Mouse (Mus musculus): Measurements from ENCODE around the gene Copz2. TPM values are rescaled to one million over a fixed set of nuclear protein-coding genes. Genes with fewer than 3 reads are reported as not detected.

Copz2 gene
- total and polyA plus RNA-seq, 3 experiments: 0.52 to 9.0 (median 3.1) TPM

DNA sequence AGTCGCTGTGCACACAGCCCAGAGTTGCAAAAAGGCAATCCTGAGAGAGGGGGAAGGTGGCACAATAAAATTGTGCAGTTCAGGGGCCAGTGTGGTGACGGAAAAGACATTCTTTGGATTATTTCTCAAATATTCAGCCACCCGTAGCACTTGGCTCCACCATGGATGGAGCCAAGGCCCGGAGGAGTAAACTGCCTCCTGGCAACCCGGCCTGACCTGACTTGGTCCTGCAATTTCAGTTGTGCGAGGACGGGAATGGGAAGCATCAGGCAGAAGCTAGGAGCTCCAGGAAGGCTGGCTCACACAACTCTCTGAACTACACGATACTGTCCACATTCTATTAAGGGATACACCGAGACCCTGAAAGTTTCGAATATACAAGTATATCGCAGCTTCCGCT, 12.9 kb downstream of the Copz2 start:
- ATAC-seq (ENCODE audit: extremely low read depth, insufficient number of reproducible peaks, low FRiP score, poor library complexity, severe bottlenecking): no peak
- peaks cover 26% of the 10 kb centered on the region for H3K4me1 ChIP-seq (ENCODE audit: insufficient read depth, low read depth, low read length)
- H3K36me3 ChIP-seq (replicated peaks): no peaks in the 10 kb centered on the region
- no peak for TF ChIP-seq CTCF (IDR thresholded peaks at IDR 0.05; ENCODE audit: low read depth, low read length)
- TF ChIP-seq GATA1 (IDR thresholded peaks at IDR 0.05; ENCODE audit: borderline replicate concordance, low read length): no peak
- TF ChIP-seq GATA2 (IDR thresholded peaks at IDR 0.05; ENCODE audit: borderline replicate concordance, low read depth, low read length): no peak
- TF ChIP-seq TAL1 (conservative IDR thresholded peaks at IDR 0.05; ENCODE audit: low read depth, low read length): no peak
- no peak for TF ChIP-seq POLR2AphosphoS5 (IDR thresholded peaks at IDR 0.05; ENCODE audit: insufficient replicate concordance, low read depth, low read length)
- no peak overlapping the region for H3K4me3 ChIP-seq (ENCODE audit: low read depth, low read length)
- H3K27me3 ChIP-seq (ENCODE audit: insufficient read depth, low read length): peaks cover 37% of the 10 kb centered on the region
- no peak for DNase-seq (ENCODE audit: low spot score)
- no peaks in the 10 kb centered on the region for H3K9me3 ChIP-seq (replicated peaks)

GRCm38 (mm10) chr11:96863206-96863995, 13.7 kb downstream of the Copz2 start:
- Histone ChIP-seq H3K9me3 (replicated peaks) (no peaks in the 10 kb centered on the region), H3K4me3 (ENCODE audit: low read depth, low read length) (no peak overlapping the region), H3K27me3 (ENCODE audit: insufficient read depth, low read length) (peaks cover 31% of the 10 kb centered on the region), H3K4me1 (ENCODE audit: insufficient read depth, low read depth, low read length) (peaks cover 26% of the 10 kb centered on the region), H3K36me3 (replicated peaks) (no peaks in the 10 kb centered on the region)
- no peak for ATAC-seq (ENCODE audit: extremely low read depth, insufficient number of reproducible peaks, low FRiP score, poor library complexity, severe bottlenecking)
- DNase-seq (ENCODE audit: low spot score): no peak
- TF ChIP-seq TAL1 (conservative IDR thresholded peaks at IDR 0.05; ENCODE audit: low read depth, low read length) (no peak), GATA2 (IDR thresholded peaks at IDR 0.05; ENCODE audit: borderline replicate concordance, low read depth, low read length) (no peak), CTCF (IDR thresholded peaks at IDR 0.05; ENCODE audit: low read depth, low read length) (no peak), GATA1 (IDR thresholded peaks at IDR 0.05; ENCODE audit: borderline replicate concordance, low read length) (no peak), POLR2AphosphoS5 (IDR thresholded peaks at IDR 0.05; ENCODE audit: insufficient replicate concordance, low read depth, low read length) (no peak)

DNA sequence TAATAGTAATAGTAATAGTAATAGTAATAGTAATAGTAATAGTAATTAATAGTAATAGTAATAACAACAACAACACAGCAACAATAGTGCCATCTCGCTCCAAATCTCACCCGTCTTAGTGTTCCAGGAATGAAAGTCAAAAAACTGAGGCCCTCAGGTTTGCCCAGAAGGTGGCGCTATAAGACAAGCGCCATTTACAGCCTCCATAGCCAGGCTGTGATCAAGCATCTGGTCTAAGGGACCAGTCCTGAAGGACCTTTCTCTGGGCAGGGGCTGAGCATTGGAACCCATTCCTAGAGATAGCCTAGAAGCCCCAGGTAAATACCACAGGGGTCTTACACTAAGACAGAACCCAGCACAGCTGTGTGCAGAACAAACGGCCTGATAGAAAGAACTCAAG, 17.5 kb downstream of the Copz2 start:
- Histone ChIP-seq H3K9me3 (replicated peaks) (no peaks in the 10 kb centered on the region), H3K4me3 (ENCODE audit: low read depth, low read length) (no peak overlapping the region), H3K27me3 (ENCODE audit: insufficient read depth, low read length) (peaks cover 43% of the 10 kb centered on the region), H3K4me1 (ENCODE audit: insufficient read depth, low read depth, low read length) (peaks cover 8% of the 10 kb centered on the region), H3K36me3 (replicated peaks) (no peaks in the 10 kb centered on the region)
- ATAC-seq (ENCODE audit: extremely low read depth, insufficient number of reproducible peaks, low FRiP score, poor library complexity, severe bottlenecking) (no peak), DNase-seq (ENCODE audit: low spot score) (peak; percentile 40)
- no peak for TF ChIP-seq GATA2 (IDR thresholded peaks at IDR 0.05; ENCODE audit: borderline replicate concordance, low read depth, low read length)
- peak; percentile 79 for TF ChIP-seq CTCF (IDR thresholded peaks at IDR 0.05; ENCODE audit: low read depth, low read length)

DNA sequence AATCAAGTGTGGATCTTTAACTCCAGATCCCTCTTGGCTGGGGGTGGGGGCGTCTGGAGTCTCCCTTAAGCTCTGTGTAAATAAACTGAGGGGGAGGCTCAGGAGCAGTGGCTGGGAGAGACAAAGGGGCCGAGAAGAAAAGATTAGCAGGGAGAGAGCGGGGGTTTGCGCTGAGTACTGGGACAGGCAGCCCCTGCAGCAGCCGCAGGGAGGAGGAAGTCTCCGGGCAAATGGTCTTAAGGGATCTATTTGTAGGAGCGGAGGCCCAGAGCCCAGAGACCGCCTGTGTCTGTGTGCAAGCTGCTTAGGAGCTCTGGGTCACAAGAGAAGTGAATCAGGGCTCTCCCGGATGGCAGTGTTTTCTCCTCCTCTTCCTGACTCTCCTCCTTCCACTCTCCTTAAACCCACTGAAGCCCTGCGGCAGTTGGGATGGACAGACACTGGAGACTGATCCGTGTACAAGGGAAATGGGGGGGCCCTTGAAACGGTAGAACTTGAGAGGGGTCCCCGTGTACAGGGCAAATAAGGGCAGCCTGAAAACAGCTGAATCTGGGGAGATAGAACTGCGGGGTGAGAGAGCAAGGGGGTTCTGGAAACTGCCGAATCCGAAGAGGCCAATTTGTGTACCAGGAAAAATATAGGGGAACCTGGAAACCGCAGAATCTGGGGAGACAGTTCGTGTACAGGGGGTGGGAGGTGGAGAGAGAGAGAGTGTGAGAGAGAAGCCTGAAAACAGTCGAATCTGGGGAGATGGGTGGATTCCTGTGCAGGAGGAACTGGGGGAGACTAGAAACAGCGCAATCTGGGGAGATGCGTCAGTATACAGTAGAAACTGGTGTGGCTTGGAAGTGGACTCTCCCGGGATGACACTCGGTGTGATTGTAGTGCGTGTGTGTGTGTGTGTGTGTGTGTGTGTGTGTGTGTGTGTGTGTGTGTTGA, 23.0 kb downstream of the Copz2 start:
- peaks cover 3% of the 10 kb centered on the region; the same call in 1 of the 2 replicates for H3K4me1 ChIP-seq (ENCODE audit: insufficient read depth, low read depth, low read length)
- DNase-seq (ENCODE audit: low spot score): no peak
- H3K27me3 ChIP-seq (ENCODE audit: insufficient read depth, low read length): peaks cover 66% of the 10 kb centered on the region
- no peak for ATAC-seq (ENCODE audit: extremely low read depth, insufficient number of reproducible peaks, low FRiP score, poor library complexity, severe bottlenecking)
- TF ChIP-seq POLR2AphosphoS5 (IDR thresholded peaks at IDR 0.05; ENCODE audit: insufficient replicate concordance, low read depth, low read length) (no peak), GATA2 (IDR thresholded peaks at IDR 0.05; ENCODE audit: borderline replicate concordance, low read depth, low read length) (no peak), CTCF (IDR thresholded peaks at IDR 0.05; ENCODE audit: low read depth, low read length) (no peak), TAL1 (conservative IDR thresholded peaks at IDR 0.05; ENCODE audit: low read depth, low read length) (no peak), GATA1 (IDR thresholded peaks at IDR 0.05; ENCODE audit: borderline replicate concordance, low read length) (no peak)
- no peak overlapping the region for H3K4me3 ChIP-seq (ENCODE audit: low read depth, low read length)
- no peaks in the 10 kb centered on the region for H3K9me3 ChIP-seq (replicated peaks)
- H3K36me3 ChIP-seq (replicated peaks): no peaks in the 10 kb centered on the region

DNA sequence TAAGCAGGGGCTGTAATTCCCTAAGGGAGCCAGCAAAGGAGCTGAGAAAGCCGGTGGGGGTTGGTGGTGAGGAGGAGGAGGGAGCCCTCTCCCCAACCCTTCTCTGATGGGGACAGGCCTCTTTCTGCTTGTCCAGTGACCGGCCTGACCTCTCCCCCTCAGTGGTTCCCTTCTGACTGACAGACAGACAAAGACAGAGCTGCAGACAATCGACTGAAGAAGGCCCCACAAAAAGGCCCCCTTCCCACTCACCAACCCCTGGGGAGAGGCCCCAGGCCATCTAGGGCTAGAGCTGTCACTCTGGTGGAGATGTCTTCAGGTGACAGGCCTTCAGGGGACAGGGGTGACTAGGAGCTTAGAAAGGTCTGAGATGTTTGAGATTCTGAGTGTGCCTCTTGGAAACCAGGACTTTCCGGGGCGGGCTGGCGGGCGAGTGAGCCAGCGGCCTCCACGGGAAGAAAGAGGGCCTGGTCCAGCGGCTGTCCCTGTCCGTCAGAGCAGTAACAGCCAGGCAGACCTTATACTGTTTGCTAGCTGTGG, 24.0 kb downstream of the Copz2 start:
- no peak for TF ChIP-seq POLR2AphosphoS5 (IDR thresholded peaks at IDR 0.05; ENCODE audit: insufficient replicate concordance, low read depth, low read length)
- no peak for TF ChIP-seq TAL1 (conservative IDR thresholded peaks at IDR 0.05; ENCODE audit: low read depth, low read length)
- TF ChIP-seq GATA1 (IDR thresholded peaks at IDR 0.05; ENCODE audit: borderline replicate concordance, low read length): no peak
- TF ChIP-seq GATA2 (IDR thresholded peaks at IDR 0.05; ENCODE audit: borderline replicate concordance, low read depth, low read length): no peak
- TF ChIP-seq CTCF (IDR thresholded peaks at IDR 0.05; ENCODE audit: low read depth, low read length): no peak
- DNase-seq (ENCODE audit: low spot score) (no peak), ATAC-seq (ENCODE audit: extremely low read depth, insufficient number of reproducible peaks, low FRiP score, poor library complexity, severe bottlenecking) (no peak)
- H3K36me3 ChIP-seq (replicated peaks): no peaks in the 10 kb centered on the region
- H3K9me3 ChIP-seq (replicated peaks): no peaks in the 10 kb centered on the region
- H3K4me1 ChIP-seq (ENCODE audit: insufficient read depth, low read depth, low read length): peaks cover 3% of the 10 kb centered on the region; the same call in 1 of the 2 replicates
- peaks cover 74% of the 10 kb centered on the region for H3K27me3 ChIP-seq (ENCODE audit: insufficient read depth, low read length)
- no peak overlapping the region for H3K4me3 ChIP-seq (ENCODE audit: low read depth, low read length)

DNA sequence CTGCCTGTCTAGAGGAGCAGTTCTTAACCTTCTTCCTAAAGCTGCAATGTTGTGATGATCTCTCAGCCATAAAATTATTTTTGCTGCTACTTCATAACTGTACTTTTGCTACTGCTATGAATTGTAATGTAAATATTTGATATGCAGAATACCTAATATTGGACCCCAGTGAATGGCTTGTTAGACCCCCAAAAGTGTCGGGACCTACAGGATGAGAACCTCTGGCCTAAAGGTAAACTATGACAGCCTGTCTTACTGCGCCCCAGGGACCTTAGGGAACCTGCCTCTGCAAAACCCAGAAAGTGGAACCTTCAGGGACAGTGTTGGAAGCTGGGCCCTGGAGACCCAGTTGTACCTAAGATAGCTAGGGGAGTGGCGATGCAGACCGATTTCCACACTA, 25.6 kb downstream of the Copz2 start:
- Histone ChIP-seq H3K4me3 (ENCODE audit: low read depth, low read length) (no peak overlapping the region), H3K27me3 (ENCODE audit: insufficient read depth, low read length) (peaks cover 78% of the 10 kb centered on the region), H3K4me1 (ENCODE audit: insufficient read depth, low read depth, low read length) (peaks cover 3% of the 10 kb centered on the region; the same call in 1 of the 2 replicates), H3K9me3 (replicated peaks) (no peaks in the 10 kb centered on the region), H3K36me3 (replicated peaks) (no peaks in the 10 kb centered on the region)
- ATAC-seq (ENCODE audit: extremely low read depth, insufficient number of reproducible peaks, low FRiP score, poor library complexity, severe bottlenecking) (no peak), DNase-seq (ENCODE audit: low spot score) (no peak)
- TF ChIP-seq TAL1 (conservative IDR thresholded peaks at IDR 0.05; ENCODE audit: low read depth, low read length): no peak
